Mouse (Mus musculus): Measurements from ENCODE around the gene Kif3b.
"Not testable (repeated sequence)": the region's sequence is repeated elsewhere in the genome, so short reads cannot be mapped to it uniquely, and the experiment has no call there.

The Kif3b gene

DNA sequence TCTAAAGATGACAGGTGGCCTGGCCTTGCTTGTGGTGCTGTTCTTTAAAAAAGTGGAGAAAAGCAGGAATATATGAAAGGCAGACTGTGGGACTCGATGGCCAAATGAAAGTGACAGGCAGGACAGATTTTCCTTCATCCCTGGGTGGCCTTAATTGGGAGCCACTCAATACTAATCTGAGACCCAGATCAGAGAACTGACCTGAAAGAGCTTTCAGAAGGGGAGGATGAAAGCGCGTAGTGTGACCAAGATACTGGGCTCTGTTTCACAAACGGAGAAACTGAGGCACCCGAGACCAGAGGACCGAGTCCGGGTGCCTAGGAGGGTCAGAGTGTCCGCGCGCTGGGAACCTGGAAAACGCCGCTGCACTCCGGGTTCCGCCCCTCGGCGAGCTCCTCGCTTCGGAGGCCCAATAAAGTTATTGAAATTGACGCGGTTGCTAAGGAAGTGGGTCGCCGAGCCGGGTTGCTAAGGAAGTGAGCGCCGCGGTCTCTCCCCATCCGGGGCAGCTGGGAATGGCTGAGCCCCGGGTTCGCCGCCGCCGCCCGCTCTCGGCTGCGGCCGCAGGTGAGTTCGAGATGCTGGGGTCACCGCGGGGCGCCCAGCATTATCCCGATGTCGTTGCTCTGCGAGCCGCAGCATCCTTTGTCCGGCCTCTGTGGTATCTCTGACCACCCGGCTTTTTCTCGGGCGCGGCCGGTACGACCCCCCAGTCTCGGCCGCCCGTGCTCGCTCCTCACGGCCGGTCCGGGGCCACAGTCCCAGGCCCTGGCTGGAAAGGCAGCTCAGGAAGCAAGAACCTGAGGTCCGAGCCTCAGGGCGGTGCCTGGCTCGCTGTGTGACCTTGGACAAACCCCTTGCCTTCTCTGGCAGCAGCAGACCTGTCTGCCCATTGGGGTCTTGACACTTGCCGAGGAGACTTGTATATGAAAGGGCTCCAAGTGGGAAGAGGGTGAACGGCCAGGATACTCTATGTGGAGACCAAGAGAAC lies at the start of gene Kif3b:
Gene Kif3b (plus strand): TSS at position 476 of the 991 bp plus-strand sequence.
- peak; percentile 77 for DNase-seq (ENCODE audit: extremely low read depth, low read depth)

GRCm38 (mm10) chr2:153242156-153242555 lies 49.1 kb upstream of the Kif3b start:
- DNase-seq (ENCODE audit: extremely low read depth, low read depth): no peak

GRCm38 (mm10) chr2:153249751-153250150 lies 41.5 kb upstream of the Kif3b start:
- no peak for DNase-seq (ENCODE audit: extremely low read depth, low read depth)

DNA sequence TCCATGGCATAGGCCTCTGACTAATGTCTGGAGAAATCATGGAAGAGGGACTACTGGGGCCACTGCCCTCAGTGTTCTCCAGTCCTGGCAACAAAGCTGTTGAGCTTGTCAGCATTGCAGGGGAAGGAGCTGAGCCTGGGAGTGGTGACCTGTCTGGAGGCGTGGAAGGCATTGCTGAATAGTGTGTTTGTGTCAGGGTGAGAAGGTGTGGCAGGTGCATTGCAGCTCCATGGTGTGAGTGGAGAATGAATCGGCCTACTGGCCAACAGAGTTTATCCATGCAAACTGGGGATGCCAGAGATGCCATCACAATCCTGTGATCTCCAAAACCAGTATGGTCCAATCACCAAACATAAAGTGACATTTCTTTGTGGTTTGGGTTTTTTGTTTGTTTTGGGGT lies 34.6 kb upstream of the Kif3b start:
- DNase-seq (ENCODE audit: extremely low read depth, low read depth): no peak

DNA sequence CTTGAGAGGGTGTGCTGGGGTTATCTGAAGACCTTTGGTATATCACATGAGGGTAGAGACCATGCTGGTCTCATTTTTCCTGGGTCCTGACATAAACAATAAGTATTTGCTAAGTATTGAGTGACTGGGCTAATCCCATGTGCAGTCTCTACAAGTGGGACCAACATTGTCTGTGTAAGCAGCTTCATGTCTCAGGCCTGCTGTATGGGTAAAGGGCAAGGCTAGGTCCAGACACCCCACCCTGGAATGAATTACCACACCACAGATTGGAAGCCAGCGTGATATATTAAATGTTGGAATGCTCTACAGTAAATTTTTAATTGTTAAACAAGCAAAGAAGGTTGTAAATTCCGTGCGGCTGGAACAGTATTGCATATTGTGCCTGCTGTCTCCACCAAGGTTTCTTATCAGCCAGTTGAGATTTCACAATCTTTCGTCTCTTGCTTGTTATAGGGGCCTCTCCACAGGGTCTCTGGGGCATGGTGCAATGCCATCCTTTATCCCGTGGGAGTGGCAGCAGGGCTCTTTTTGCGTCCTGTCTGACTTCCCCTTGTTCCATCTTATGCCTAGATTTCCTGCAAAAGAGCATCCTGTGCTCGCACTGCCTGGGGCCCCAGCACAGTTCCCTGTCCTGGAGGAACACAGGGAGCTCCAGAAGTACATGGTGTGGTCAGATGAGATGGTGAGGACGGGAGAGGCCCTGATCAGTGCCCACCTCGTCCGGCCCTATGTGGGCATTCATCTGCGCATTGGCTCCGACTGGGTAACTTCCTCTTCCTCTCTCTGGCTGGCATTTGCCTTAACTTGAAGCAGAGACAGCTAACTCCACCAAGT lies 32.0 kb upstream of the Kif3b start:
- no peak for DNase-seq (ENCODE audit: extremely low read depth, low read depth)

GRCm38 (mm10) chr2:153259864-153260674 lies 31.1 kb upstream of the Kif3b start:
- no peak for DNase-seq (ENCODE audit: extremely low read depth, low read depth)

DNA sequence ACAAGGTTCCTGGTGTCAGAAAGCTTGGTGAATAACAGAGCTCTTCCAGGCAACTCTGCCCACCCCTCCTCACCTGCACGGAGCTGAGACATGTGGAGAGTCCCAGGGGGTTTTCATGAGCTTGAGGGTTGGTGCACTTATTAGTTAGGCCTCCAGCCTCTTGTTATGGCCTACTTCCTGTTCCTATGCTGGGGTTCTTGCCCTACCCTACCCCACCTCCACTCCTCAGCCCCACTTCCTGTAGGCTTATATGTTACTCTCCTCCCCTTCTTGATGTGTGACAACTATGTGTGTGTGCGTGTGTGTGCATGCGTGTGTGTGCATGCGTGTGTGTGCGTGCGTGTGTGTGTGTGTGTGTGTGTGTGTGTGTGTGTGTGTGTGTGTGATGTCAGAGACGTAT lies 28.2 kb upstream of the Kif3b start:
- DNase-seq (ENCODE audit: extremely low read depth, low read depth): no peak

DNA sequence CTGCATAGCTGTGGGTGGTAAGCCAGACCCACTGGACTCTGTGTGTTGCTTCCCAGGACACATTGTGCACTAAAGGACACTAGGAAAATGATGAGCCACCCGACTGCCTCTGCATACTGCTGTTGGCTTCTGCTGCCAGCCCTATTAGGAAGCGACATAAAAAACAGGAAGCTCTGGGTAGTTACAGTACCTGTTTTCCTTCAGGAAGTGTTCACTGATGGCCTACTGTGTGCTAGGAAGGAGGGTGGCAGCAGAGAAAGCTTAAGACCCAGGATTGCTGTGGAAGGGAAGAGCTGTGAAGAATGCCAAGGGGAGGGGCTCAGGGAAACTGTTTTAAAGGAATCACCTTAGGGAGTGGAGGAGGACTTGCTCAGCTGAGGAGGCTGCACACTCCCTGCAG lies 23.9 kb upstream of the Kif3b start:
- DNase-seq (ENCODE audit: extremely low read depth, low read depth): no peak

GRCm38 (mm10) chr2:153270231-153270915 lies 20.8 kb upstream of the Kif3b start:
- DNase-seq (ENCODE audit: extremely low read depth, low read depth): not testable (repeated sequence)

- DNase-seq (ENCODE audit: extremely low read depth, low read depth): not testable (repeated sequence)
Measured at GRCm38 (mm10) chr2:153274200-153274918, 16.9 kb upstream of the Kif3b start.

DNA sequence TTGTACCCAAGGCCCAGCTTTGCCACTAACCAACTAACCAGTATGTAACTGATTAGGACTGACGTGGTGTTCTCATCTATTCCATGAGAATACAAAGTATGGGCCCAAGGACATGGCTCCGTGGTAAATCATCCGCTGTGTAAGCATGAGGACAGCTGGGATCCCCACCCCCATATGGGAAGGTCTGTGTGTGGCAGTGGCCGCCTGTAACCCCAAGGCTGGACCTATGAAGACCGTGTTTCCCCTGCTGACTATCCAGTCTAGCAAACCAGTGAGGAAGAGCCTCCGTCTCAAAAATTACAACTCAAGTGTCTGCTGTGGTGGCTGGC lies 16.3 kb upstream of the Kif3b start:
- no peak for DNase-seq (ENCODE audit: extremely low read depth, low read depth)

- DNase-seq (ENCODE audit: extremely low read depth, low read depth): not testable (repeated sequence)
Measured at GRCm38 (mm10) chr2:153275577-153275976, 15.6 kb upstream of the Kif3b start.

DNA sequence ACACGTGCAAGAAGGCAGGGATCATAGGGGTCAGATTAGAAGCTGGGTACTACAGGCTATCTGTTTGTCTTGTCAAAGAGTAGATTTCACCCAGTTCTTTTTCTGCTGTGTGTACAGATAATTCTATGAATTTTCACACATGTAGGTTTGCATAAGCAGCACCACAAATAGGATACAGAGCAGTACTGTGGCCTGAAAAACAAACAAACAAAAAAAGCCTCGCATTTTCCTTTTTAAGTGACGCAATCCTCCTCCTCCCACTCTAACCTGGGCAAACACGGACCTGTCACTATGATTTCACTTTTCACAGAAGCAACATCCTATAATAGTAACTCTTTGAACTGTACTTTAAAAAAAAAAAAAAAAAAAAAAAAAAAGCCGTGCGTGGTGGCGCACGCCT lies 14.8 kb upstream of the Kif3b start:
- DNase-seq (ENCODE audit: extremely low read depth, low read depth): no peak

DNA sequence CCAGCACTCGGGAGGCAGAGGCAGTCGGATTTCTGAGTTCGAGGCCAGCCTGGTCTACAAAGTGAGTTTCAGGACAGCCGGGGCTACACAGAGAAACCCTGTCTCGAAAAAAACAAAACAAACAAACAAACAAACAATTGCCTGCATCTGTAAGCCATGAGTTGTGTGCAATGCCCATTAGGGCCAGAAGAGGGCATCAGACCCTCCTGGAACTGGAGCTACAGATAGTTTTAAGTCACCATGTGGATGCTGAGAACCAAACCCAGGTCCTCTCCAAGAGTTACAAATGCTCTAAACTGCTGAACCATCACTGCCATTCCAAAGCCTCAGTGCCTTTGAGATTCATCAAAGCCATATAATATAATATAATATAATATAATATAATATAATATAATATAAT lies 14.4 kb upstream of the Kif3b start:
- not testable (repeated sequence) for DNase-seq (ENCODE audit: extremely low read depth, low read depth)

- no peak for DNase-seq (ENCODE audit: extremely low read depth, low read depth)
Measured at GRCm38 (mm10) chr2:153278357-153278756, 12.9 kb upstream of the Kif3b start.

DNA sequence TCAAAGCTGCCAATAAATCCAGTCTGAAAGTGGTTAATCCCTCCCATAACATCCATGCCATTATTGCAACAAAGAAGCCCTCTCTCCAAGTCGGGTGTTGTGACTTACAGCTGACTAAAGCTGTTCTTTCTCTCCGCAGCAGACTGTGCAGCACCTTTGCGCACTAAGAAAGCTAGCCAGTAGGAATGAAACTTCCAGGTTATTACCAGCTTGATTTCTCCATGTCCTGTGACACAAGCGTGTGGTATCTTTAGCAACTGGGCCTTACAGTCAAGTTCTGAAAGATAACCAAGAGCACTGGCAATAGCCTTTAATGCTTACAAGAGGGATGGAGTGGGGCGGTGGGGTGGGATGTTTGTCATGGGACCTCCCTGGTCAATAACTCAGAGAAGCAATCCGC lies 7.3 kb upstream of the Kif3b start:
- DNase-seq (ENCODE audit: extremely low read depth, low read depth): no peak

- peak; percentile 57 for DNase-seq (ENCODE audit: extremely low read depth, low read depth)
Measured at GRCm38 (mm10) chr2:153286524-153286923, 4.7 kb upstream of the Kif3b start.

- no peak for DNase-seq (ENCODE audit: extremely low read depth, low read depth)
Measured at GRCm38 (mm10) chr2:153287835-153288234, 3.4 kb upstream of the Kif3b start.

DNA sequence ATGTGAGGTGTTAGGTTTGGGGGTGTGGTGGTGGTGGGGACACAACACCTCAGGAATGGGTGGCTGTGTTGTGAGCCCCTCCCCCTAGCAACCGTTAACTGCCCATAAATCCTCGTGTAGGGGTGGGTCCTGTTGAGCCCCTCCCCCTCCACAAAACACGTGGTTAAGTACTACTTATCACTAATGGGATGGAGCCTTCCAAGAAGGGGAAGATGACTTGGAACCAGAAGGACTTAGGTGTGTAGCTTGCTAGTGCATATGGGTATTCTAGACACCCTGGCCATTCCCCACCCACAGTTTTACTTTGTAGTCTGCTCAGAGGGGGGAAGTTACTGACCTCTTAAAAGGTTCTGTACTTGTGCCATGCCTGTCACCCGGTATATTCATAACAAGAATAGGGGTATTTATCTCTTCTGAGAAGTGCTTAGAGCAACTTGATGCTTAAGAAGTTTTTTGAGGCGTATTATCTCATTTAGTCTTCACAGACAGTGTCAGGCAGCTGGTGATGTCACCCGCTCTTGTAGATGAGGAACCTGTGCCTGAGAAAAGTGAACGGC lies 1.2 kb downstream of the Kif3b start:
- peak; percentile 95 for DNase-seq (ENCODE audit: extremely low read depth, low read depth)

GRCm38 (mm10) chr2:153295196-153295595 lies 4.0 kb downstream of the Kif3b start:
- DNase-seq (ENCODE audit: extremely low read depth, low read depth): no peak
